12 mouse cellular contexts compared by ENCODE assay signal in genomic region chr12:87601388-87601787, GRCm38 (mm10). TPM values are rescaled to one million over a fixed set of nuclear protein-coding genes. Genes with fewer than 3 reads are reported as not detected.
"Had no signal": no experiment of that assay in that cellular context is flagged by ENCODE, and none has a peak within 500 bp of the region (broad histone marks: within the 10 kb centered on the region; RNA-seq: fewer than 3 reads in every experiment).

No protein-coding gene starts in this region.

RNA-seq across cellular contexts. Expression of gene Oog1, which starts 1.1 kb away (rescaled TPM):
- polyA plus RNA-seq: lung, embryonic 14.5 days; lung, embryonic 16.5 days; midbrain, embryonic 12.5 days; midbrain, embryonic 14.5 days; midbrain, embryonic 16.5 days; neural tube, embryonic 11.5 days; neural tube, embryonic 13.5 days; neural tube, embryonic 15.5 days; small intestine, adult 2 months; stomach, embryonic 14.5 days; stomach, embryonic 16.5 days; thymus, postnatal 0 days had no signal

RNA-seq across cellular contexts. Expression of gene Gm4027, which starts 17.3 kb away (rescaled TPM):
- polyA plus RNA-seq: lung, embryonic 14.5 days; lung, embryonic 16.5 days; midbrain, embryonic 12.5 days; midbrain, embryonic 14.5 days; midbrain, embryonic 16.5 days; neural tube, embryonic 11.5 days; neural tube, embryonic 13.5 days; neural tube, embryonic 15.5 days; small intestine, adult 2 months; stomach, embryonic 14.5 days; stomach, embryonic 16.5 days; thymus, postnatal 0 days had no signal

RNA-seq across cellular contexts. Expression of gene Gm16381, which starts 43.0 kb away (rescaled TPM):
- polyA plus RNA-seq: lung, embryonic 14.5 days; lung, embryonic 16.5 days; midbrain, embryonic 12.5 days; midbrain, embryonic 14.5 days; midbrain, embryonic 16.5 days; neural tube, embryonic 11.5 days; neural tube, embryonic 13.5 days; neural tube, embryonic 15.5 days; small intestine, adult 2 months; stomach, embryonic 14.5 days; stomach, embryonic 16.5 days; thymus, postnatal 0 days had no signal
